Mouse (Mus musculus): ENCODE data around the gene Ensa. TPM values are rescaled to one million over a fixed set of nuclear protein-coding genes. Genes with fewer than 3 reads are reported as not detected.
"Not testable (repeated sequence)": the region's sequence is repeated elsewhere in the genome, so short reads cannot be mapped to it uniquely, and the experiment has no call there.

Ensa gene
- 100 to 1,000 TPM; 298 to 321 TPM for total RNA-seq (2021)

- DNase-seq (ENCODE audit: extremely low spot score in 1 of 2, low spot score in 1 of 2) = peak; percentile 87 to 95
Observed at GRCm38 (mm10) chr3:95624628-95625503, at the start of gene Ensa. Gene Ensa, plus strand, starts transcription at chr3:95624993.

GRCm38 (mm10) chr3:95587754-95588603, 36.8 kb upstream of the Ensa start:
- no peak for DNase-seq (ENCODE audit: extremely low spot score in 1 of 2, low spot score in 1 of 2)

- DNase-seq (ENCODE audit: extremely low spot score in 1 of 2, low spot score in 1 of 2) = peak; percentile 63 to 84
Observed at GRCm38 (mm10) chr3:95588604-95589086, 36.1 kb upstream of the Ensa start, which contains the start of gene Golph3l. Gene Golph3l, plus strand, starts transcription at chr3:95588934.

GRCm38 (mm10) chr3:95598734-95599133, 26.1 kb upstream of the Ensa start:
- DNase-seq (ENCODE audit: extremely low spot score in 1 of 2, low spot score in 1 of 2) = no peak

GRCm38 (mm10) chr3:95601287-95601686, 23.5 kb upstream of the Ensa start:
- DNase-seq (ENCODE audit: extremely low spot score in 1 of 2, low spot score in 1 of 2) = no peak

GRCm38 (mm10) chr3:95606096-95606495, 18.7 kb upstream of the Ensa start:
- DNase-seq (ENCODE audit: extremely low spot score in 1 of 2, low spot score in 1 of 2) = no peak

- DNase-seq (ENCODE audit: extremely low spot score in 1 of 2, low spot score in 1 of 2) = no peak
Observed at GRCm38 (mm10) chr3:95609195-95609594, 15.6 kb upstream of the Ensa start.

GRCm38 (mm10) chr3:95613996-95614395, 10.8 kb upstream of the Ensa start:
- no peak for DNase-seq (ENCODE audit: extremely low spot score in 1 of 2, low spot score in 1 of 2)

- no peak for DNase-seq (ENCODE audit: extremely low spot score in 1 of 2, low spot score in 1 of 2)
Observed at GRCm38 (mm10) chr3:95618511-95618910, 6.3 kb upstream of the Ensa start.

GRCm38 (mm10) chr3:95621241-95621640, 3.6 kb upstream of the Ensa start:
- DNase-seq (ENCODE audit: extremely low spot score in 1 of 2, low spot score in 1 of 2) = no peak

GRCm38 (mm10) chr3:95622421-95622820, 2.4 kb upstream of the Ensa start:
- not testable (repeated sequence) for DNase-seq (ENCODE audit: extremely low spot score in 1 of 2, low spot score in 1 of 2)

- DNase-seq (ENCODE audit: extremely low spot score in 1 of 2, low spot score in 1 of 2) = no peak
Observed at GRCm38 (mm10) chr3:95623551-95623950, 1.2 kb upstream of the Ensa start.

GRCm38 (mm10) chr3:95623991-95624515, 740 bp upstream of the Ensa start:
- DNase-seq (ENCODE audit: extremely low spot score in 1 of 2, low spot score in 1 of 2) = not testable (repeated sequence)

GRCm38 (mm10) chr3:95627763-95628162, 3.0 kb downstream of the Ensa start:
- peak in 1 of 2 experiments; percentile 39 for DNase-seq (ENCODE audit: extremely low spot score in 1 of 2, low spot score in 1 of 2)

- peak in 1 of 2 experiments; percentile 52 for DNase-seq (ENCODE audit: extremely low spot score in 1 of 2, low spot score in 1 of 2)
Observed at GRCm38 (mm10) chr3:95629755-95630154, 5.0 kb downstream of the Ensa start.

GRCm38 (mm10) chr3:95630856-95631255, 6.1 kb downstream of the Ensa start:
- no peak for DNase-seq (ENCODE audit: extremely low spot score in 1 of 2, low spot score in 1 of 2)

- no peak for DNase-seq (ENCODE audit: extremely low spot score in 1 of 2, low spot score in 1 of 2)
Observed at GRCm38 (mm10) chr3:95631304-95631703, 6.5 kb downstream of the Ensa start.

GRCm38 (mm10) chr3:95632648-95633588, 8.1 kb downstream of the Ensa start:
- DNase-seq (ENCODE audit: extremely low spot score in 1 of 2, low spot score in 1 of 2) = no peak

GRCm38 (mm10) chr3:95635636-95636035, 10.8 kb downstream of the Ensa start:
- DNase-seq (ENCODE audit: extremely low spot score in 1 of 2, low spot score in 1 of 2) = no peak

GRCm38 (mm10) chr3:95636072-95636471, 11.3 kb downstream of the Ensa start:
- DNase-seq (ENCODE audit: extremely low spot score in 1 of 2, low spot score in 1 of 2) = no peak

Measured in layer of hippocampus, postnatal 25 days (tissue).